Mouse (Mus musculus) c-Kit-positive CD71-positive TER-119-positive erythroid progenitor cells, embryonic 14.5 days (primary cell): ENCODE measurements around the gene Gli1.
"Not testable (repeated sequence)": the region's sequence is repeated elsewhere in the genome, so short reads cannot be mapped to it uniquely, and the experiment has no call there.

Experiments used
- DNase-seq: peaks from one replicate; pipeline ENCODE4 v3.0.0-alpha.2; 2013; ENCODE audit warnings: low spot score

Gene Gli1

GRCm38 (mm10) chr10:127321621-127322020, 20.2 kb downstream of the Gli1 start, which contains the start of gene Arhgap9:
Gene Arhgap9 (plus strand): TSS chr10:127321964.
- no peak for DNase-seq

GRCm38 (mm10) chr10:127319969-127320368, 21.8 kb downstream of the Gli1 start:
- no peak for DNase-seq

- DNase-seq = no peak
Observed at GRCm38 (mm10) chr10:127318009-127318408, 23.8 kb downstream of the Gli1 start.

DNA sequence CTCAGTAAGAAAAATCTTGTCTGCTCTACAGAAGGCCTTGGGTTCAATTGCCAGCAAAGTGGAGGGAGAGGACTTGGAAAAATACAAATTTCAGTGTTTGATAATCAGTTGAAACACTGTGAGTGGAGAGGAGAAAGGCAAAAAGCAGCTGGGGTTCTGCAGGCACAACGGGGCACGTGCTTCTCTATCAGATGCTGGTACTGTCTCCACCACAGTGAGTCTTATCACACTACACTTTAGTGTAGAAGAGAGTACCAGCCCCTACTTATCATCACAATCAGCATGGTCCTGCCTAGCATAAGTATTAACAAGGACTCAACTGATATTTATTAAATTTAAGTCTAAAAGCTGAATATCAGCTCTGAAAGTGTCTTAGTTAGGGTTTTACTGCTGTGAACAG, 24.5 kb downstream of the Gli1 start:
- DNase-seq = no peak

GRCm38 (mm10) chr10:127314950-127315349, 26.8 kb downstream of the Gli1 start:
- not testable (repeated sequence) for DNase-seq

- not testable (repeated sequence) for DNase-seq
Observed at GRCm38 (mm10) chr10:127313516-127313915, 28.3 kb downstream of the Gli1 start.

DNA sequence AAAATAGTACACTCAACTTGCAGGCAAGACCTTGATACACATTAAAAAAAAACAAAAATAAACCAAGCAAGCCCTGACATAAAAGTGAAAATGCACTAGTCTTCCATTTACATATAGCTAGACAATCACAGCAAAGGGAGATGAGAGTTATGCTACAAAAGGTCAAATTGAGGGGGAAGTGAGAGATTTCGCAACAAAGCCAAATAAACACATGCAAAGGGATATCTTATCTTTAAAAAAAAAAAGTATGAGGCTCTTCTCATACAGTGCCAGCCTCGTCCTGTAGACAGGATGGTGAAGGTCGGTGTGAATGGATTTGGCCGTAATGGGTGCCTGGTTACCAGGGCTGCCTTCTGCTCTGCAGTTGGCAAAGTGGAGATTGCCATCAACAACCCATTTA, 28.9 kb downstream of the Gli1 start:
- DNase-seq = no peak

DNA sequence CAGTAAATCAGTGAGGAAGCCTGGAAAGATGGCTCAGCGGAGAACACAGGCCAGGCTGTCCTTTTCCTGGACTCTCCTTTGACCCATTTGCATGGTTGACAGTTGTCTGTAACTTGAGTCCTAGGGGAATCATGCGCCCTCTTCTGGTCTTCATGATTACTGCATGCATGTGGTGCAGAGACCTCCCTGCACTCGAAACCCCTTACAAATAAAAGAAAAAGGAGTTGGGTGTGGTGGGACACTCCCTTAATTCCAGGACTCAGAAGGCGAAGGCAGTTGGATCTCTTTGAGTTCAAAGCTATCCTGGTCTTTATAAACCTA, 29.5 kb downstream of the Gli1 start:
- DNase-seq = peak; percentile 93

DNA sequence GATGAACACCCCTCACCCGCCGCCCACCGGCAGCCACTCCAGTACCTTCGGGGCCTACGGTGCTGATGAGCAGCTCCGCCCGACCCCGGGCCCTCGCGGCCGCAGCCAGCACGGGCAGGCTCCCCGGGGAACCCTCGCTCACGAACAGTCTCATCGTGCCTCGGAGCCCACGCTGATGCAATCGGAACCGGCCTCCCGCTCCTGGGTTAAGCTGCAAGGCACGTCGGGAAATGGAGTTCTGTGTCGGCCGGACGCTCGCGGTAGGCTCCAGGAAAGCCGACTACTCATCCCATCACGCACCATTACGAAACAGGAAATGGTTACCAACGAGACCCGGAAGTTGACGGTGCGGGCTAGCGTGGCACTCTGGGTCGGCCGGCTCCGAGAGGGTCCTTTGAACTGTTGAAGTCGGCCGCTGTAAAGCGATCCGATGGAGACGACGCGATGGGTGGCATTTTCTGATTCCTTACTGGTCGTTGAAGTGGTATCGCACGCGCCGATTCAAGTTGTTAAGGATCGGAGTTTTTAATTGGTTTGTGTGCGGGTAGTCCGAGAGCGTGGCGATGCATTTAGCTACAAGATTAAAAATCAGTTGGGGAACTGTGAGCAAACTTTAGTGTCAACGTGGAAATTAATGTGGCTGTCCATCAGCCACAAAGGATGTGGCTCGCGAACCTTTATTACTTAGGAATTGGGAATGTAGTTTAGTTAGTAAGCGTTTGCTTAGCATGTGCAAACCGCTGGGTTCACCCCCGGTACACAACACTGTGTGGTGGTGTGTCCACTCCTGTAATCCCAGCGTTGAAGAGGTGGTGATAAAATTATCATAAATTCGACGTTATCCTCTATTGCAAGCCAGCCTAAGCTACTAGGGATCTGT, 30.1 kb downstream of the Gli1 start, which contains the start of gene Mars:
Gene Mars (minus strand): TSS at position 311 of the 880 bp plus-strand sequence.
- DNase-seq = peak; percentile 94

- peak; percentile 59 for DNase-seq
Observed at GRCm38 (mm10) chr10:127310523-127311475, 31.0 kb downstream of the Gli1 start.

GRCm38 (mm10) chr10:127309167-127309566, 32.6 kb downstream of the Gli1 start:
- DNase-seq = not testable (repeated sequence)

DNA sequence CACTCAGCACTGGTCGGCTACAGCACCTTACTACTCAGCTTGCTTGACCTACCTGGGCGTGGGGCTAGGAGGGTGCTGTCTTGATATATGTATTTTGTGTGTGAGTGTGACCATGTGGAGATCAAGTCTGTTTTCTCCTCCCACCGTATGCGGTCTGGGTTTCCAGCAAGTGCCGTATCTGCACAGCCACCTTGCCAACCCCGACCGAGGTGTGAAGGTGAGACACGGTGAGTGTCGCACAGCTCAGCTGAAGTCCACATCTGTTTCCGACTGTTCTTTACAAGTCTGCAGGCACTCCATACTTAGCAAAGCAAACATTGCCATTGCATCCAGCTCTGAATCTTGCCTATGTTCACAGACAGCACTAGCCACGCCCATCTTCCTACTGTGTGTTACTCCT, 38.6 kb downstream of the Gli1 start:
- DNase-seq = no peak

GRCm38 (mm10) chr10:127300361-127300760, 41.4 kb downstream of the Gli1 start:
- no peak for DNase-seq

- DNase-seq = no peak
Observed at GRCm38 (mm10) chr10:127297015-127297871, 44.5 kb downstream of the Gli1 start.

- DNase-seq = no peak
Observed at GRCm38 (mm10) chr10:127295986-127296794, 45.6 kb downstream of the Gli1 start.

GRCm38 (mm10) chr10:127294895-127295510, 46.8 kb downstream of the Gli1 start:
- DNase-seq = no peak

DNA sequence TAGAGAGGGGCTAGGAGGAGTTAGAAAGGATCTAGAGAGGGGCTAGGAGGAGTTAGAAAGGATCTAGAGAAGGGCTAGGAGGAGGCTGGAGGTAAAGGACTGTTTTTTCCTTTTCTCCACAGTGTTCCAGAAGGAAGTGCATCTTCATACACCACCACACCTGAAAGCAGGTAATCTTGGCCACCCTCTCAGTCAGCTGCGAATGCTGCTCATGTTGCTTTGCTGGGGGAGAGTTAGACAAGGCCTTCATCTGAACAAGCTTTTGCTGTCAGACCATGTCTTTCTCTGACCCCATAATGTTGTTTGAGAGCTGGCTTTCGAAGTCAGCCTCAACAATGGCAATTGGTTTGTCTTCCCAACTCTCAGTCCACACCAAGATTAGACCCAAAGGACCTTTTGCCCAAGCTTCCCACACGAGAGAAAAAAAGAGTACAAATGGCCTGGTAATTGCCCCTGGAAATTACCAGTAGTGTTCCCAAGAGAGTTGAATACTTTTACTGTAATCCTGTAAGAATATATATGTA, 48.1 kb downstream of the Gli1 start:
- DNase-seq = no peak

- no peak for DNase-seq
Observed at GRCm38 (mm10) chr10:127292987-127293538, 48.7 kb downstream of the Gli1 start.

DNA sequence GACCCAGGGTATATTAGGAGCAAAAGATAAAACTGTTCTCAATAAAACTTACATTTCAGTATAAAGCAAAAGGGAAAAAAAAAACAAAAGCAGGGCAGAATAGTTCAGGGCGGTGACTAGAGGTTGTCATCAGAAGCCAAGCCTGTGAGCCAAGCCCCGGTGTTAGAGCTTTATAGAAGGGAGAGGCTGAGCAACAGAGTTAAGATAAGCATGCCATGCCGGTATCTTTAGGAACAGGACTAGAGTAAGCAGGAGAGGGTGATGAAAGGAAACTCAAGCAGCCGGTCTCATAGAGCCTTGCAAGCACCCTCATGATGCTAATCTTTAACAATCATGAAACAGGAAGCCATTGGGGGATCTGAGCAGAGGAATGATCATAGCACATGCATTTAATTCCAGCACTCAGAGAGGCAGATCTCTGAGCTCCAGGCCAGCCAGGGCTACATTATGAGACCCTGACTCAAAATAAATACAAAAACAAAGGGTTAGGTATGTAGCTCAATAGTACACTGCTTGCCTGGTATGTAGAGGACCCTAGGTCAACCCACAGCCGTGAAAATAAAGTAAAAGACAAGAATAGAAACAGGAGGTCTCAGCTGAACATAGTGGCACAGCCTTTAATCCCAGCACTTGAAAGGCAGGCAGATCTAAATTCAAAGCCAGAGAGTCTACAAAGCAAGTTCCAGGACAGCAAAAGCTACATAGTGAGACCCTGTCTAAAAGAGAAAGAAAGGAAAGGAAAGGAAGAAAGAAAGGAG, 49.7 kb downstream of the Gli1 start:
- peak; percentile 84 for DNase-seq
